Mouse (Mus musculus) forelimb bud, embryonic 11.5 days (tissue): ENCODE measurements around the gene Cacna1e.

Experiments used
- DNase-seq: peaks from one replicate; pipeline ENCODE4 v3.0.0-alpha.2; 2012; ENCODE audit warnings: low read depth, low spot score

The Cacna1e gene

DNA sequence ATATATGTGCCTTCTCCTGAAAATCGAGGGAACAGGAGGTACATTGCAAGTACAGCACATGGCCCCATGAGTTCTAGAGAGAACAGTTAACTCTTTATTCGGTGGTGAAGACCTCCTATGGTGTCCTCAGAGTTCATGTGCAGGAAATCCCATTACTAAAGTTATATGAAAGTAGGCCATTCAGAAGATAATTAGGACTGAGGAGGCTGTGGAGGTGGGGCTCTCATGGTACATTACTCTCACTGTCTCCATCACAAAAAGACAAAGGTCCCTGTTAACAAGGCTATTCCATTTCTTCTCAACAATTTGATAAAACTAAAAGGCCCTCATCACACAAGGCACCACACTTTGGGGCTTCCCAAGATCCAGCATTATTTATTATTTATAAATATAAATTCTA, 475.2 kb downstream of the Cacna1e start:
- DNase-seq, result no peak

DNA sequence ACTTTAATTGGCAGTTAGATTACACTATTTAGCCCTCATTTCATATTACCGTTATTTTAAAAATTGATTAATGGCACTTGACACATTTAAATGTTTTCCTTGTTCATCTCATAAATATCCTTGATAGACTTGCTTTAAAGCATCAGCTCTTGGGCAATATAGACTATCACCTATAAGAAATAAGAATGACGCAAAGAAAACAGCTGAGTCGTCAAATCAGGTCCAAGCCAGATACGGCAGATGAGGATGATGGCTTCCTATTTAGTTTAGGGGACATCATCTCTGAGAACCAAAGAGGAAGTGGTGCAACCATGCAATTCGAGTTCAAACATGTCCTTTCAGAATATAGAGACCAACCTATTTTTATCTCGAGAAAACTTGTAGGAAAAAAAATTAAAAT, 492.3 kb downstream of the Cacna1e start:
- no peak for DNase-seq
